Mouse (Mus musculus) heart, postnatal 0 days (tissue): ENCODE results near the gene Ssrp1.

Source experiments
- CTCF ChIP-seq: IDR thresholded peaks from 2 replicates; pipeline ENCODE4 v1.5.1; 2016; ENCODE audit warnings: antibody characterized with exemption, control low read depth, low read depth
- EP300 ChIP-seq: IDR thresholded peaks from 2 replicates; pipeline ENCODE4 v1.6.1; 2016; ENCODE audit warnings: antibody characterized with exemption, low read depth

GRCm38 (mm10) chr2:85013826-85014587 lies 23.0 kb upstream of the Ssrp1 start:
- TF ChIP-seq CTCF, result no peak
- no peak for TF ChIP-seq EP300
